Mouse (Mus musculus) liver, embryonic 11.5 days (tissue): ENCODE data around the gene Runx3. TPM values are rescaled to one million over a fixed set of nuclear protein-coding genes. Genes with fewer than 3 reads are reported as not detected.

ENCODE experiments used
- ATAC-seq: fragments of 200-750 bp; cut with Nextera tagmentation; replicated peaks from 2 replicates; pipeline ENCODE4 v1.8.0; 2017; ENCODE audit warnings: moderate number of reproducible peaks, mild to moderate bottlenecking, moderate TSS enrichment, moderate library complexity; ENCODE audit not compliant: low FRiP score
- DNase-seq: peaks from one replicate; pipeline ENCODE4 v3.0.0-alpha.2; 2017; ENCODE audit warnings: low spot score
- H3K27ac ChIP-seq: fragments of 300-500 bp; sonication (generic); 2 replicates; pipeline ENCODE4 v1.5.1; 2014; ENCODE audit warnings: mild to moderate bottlenecking, low read depth, low read length, control low read depth
- H3K27me3 ChIP-seq: fragments of 300-500 bp; sonication (generic); replicated peaks from 2 replicates; pipeline ENCODE4 v1.6.1; 2014; ENCODE audit warnings: low read length, mixed read lengths; ENCODE audit not compliant: control insufficient read depth, insufficient read depth
- H3K36me3 ChIP-seq: fragments of 300-500 bp; sonication (generic); 2 replicates; pipeline ENCODE4 v1.6.1; 2014; ENCODE audit warnings: mild to moderate bottlenecking, low read length, moderate library complexity, mixed read lengths; ENCODE audit not compliant: control insufficient read depth, insufficient read depth
- H3K4me1 ChIP-seq: fragments of 300-500 bp; sonication (generic); replicated peaks from 2 replicates; pipeline ENCODE4 v1.6.1; 2014; ENCODE audit warnings: low read length, mixed read lengths; ENCODE audit not compliant: control insufficient read depth, insufficient read depth
- H3K4me2 ChIP-seq: fragments of 300-500 bp; sonication (generic); 2 replicates; pipeline ENCODE4 v1.6.1; 2014; ENCODE audit warnings: mild to moderate bottlenecking, control low read depth, moderate library complexity
- H3K4me3 ChIP-seq: fragments of 300-500 bp; sonication (generic); 2 replicates; pipeline ENCODE4 v1.5.1; 2014; ENCODE audit warnings: low read depth, low read length, control low read depth
- H3K9ac ChIP-seq: fragments of 300-500 bp; sonication (generic); 2 replicates; pipeline ENCODE4 v1.6.1; 2014; ENCODE audit warnings: low read depth, low read length, control low read depth
- H3K9me3 ChIP-seq: fragments of 300-500 bp; sonication (generic); 2 replicates; pipeline ENCODE4 v1.6.1; 2016; ENCODE audit warnings: low read length, inconsistent platforms, mixed read lengths; ENCODE audit not compliant: control insufficient read depth
- WGBS: fragments of 180-500 bp; shearing (Covaris S2); extraction: QIAGEN DNeasy Blood & Tissue Kit; methylation state at CpG from one replicate; pipeline ENCODE4 v1.1.7; 2014; 5-methylcytosine and 5-hydroxymethylcytosine counted together
- polyA plus RNA-seq: library from polyadenylated mRNA; unstranded; fragments of >200 nt; fragmentation: Nextera tagmentation; extraction: Ambion mirVana; gene quantifications from 2 replicates; pipeline ENCODE4 v1.2.1, GENCODE M21; 2014

Runx3 gene
- polyA plus RNA-seq, 1 experiment from 2014 or later: 0.71 TPM

DNA sequence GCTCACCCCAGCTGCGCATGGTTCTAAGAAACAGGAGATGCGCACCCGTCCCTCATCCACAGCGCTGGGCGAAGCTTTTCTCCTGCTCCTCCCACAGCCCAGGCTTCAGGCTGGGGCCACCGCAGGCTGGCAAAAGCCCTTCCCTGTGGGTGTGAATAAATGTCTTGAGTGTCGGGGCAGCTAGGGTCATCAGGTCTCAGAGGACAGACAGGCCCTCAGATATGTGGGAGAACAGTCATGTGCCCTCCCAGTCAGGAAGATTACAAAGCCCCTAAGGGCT lies 39.9 kb upstream of the Runx3 start:
- H3K4me1 ChIP-seq: peaks cover 2% of the 10 kb centered on the region; the same call in 1 of the 2 replicates
- no peak overlapping the region for H3K4me3 ChIP-seq
- H3K27me3 ChIP-seq: no peaks in the 10 kb centered on the region
- H3K9ac ChIP-seq: no peak overlapping the region
- H3K36me3 ChIP-seq: no peaks in the 10 kb centered on the region
- no peaks in the 10 kb centered on the region for H3K9me3 ChIP-seq
- H3K27ac ChIP-seq: no peak overlapping the region
- DNase-seq (no peak), ATAC-seq (no peak)
- WGBS: 56% methylated on average over 7 of the region's 7 CpGs
- H3K4me2 ChIP-seq: no peak overlapping the region

GRCm38 (mm10) chr4:135083089-135083488 lies 37.4 kb upstream of the Runx3 start:
- Histone ChIP-seq H3K9ac (no peak overlapping the region), H3K4me3 (no peak overlapping the region), H3K4me2 (no peak overlapping the region), H3K27me3 (no peaks in the 10 kb centered on the region), H3K4me1 (0 out of 2 replicates have a peak, but pooled peaks cover 2% of the 10 kb centered on the region), H3K9me3 (no peaks in the 10 kb centered on the region), H3K36me3 (no peaks in the 10 kb centered on the region), H3K27ac (no peak overlapping the region)
- ATAC-seq: no peak
- no peak for DNase-seq
- WGBS: 66% methylated on average over 6 of the region's 6 CpGs

- WGBS: 60% methylated on average over 13 of the region's 13 CpGs
- no peaks in the 10 kb centered on the region for H3K27me3 ChIP-seq
Observed at GRCm38 (mm10) chr4:135085077-135085853, 35.2 kb upstream of the Runx3 start.

DNA sequence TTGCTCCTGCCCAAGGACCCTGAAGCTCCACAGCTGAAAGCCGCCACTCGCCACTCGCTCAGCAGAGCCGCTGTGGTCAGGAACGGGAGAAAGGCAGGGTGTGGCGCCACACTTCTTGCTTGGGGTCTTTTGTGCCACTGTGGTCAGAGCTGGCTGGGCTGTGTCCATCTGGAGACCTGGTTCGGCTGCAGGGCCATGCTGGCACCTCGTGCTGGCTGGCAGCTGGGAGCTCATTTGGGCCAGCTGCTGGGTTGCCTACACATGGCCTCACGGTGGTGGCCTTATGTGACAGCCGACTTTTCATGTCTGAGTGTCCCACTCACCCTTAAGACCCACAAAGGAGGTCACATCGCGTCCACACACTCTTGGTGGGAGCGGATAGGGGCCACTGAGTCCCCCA lies 29.8 kb upstream of the Runx3 start:
- 72% methylated on average over 13 of the region's 13 CpGs for WGBS

More at GRCm38 (mm10) chr4:135085077-135085853, 35.2 kb upstream of the Runx3 start:
- DNase-seq (no peak), ATAC-seq (no peak)
- no peak overlapping the region for H3K27ac ChIP-seq
- H3K4me2 ChIP-seq: no peak overlapping the region
- no peaks in the 10 kb centered on the region for H3K4me1 ChIP-seq
- no peak overlapping the region for H3K9ac ChIP-seq
- H3K4me3 ChIP-seq: no peak overlapping the region
- H3K9me3 ChIP-seq: no peaks in the 10 kb centered on the region
- H3K36me3 ChIP-seq: no peaks in the 10 kb centered on the region

GRCm38 (mm10) chr4:135092871-135093270 lies 27.6 kb upstream of the Runx3 start:
- whole genome bisulfite sequencing: 64% methylated on average over 3 of the region's 3 CpGs
- no peaks in the 10 kb centered on the region for H3K27me3 ChIP-seq
- no peak for DNase-seq

More for the DNA sequence above, 29.8 kb upstream of the Runx3 start:
- no peak overlapping the region for H3K9ac ChIP-seq
- no peaks in the 10 kb centered on the region for H3K36me3 ChIP-seq
- ATAC-seq (no peak), DNase-seq (no peak)
- H3K4me2 ChIP-seq: no peak overlapping the region
- no peaks in the 10 kb centered on the region for H3K9me3 ChIP-seq
- H3K27ac ChIP-seq: no peak overlapping the region
- no peak overlapping the region for H3K4me3 ChIP-seq
- no peaks in the 10 kb centered on the region for H3K27me3 ChIP-seq
- no peaks in the 10 kb centered on the region for H3K4me1 ChIP-seq

GRCm38 (mm10) chr4:135095693-135096092 lies 24.8 kb upstream of the Runx3 start:
- no peaks in the 10 kb centered on the region for H3K36me3 ChIP-seq
- no peaks in the 10 kb centered on the region; the same call in 1 of the 2 replicates for H3K27me3 ChIP-seq
- 72% methylated on average over 8 of the region's 8 CpGs for WGBS
- no peak overlapping the region for H3K4me3 ChIP-seq
- no peaks in the 10 kb centered on the region for H3K9me3 ChIP-seq
- DNase-seq: no peak
- ATAC-seq: no peak
- H3K27ac ChIP-seq: no peak overlapping the region
- no peak overlapping the region for H3K4me2 ChIP-seq
- no peak overlapping the region for H3K9ac ChIP-seq
- no peaks in the 10 kb centered on the region for H3K4me1 ChIP-seq

More at GRCm38 (mm10) chr4:135092871-135093270, 27.6 kb upstream of the Runx3 start:
- Histone ChIP-seq H3K9ac (no peak overlapping the region), H3K27ac (no peak overlapping the region), H3K4me3 (no peak overlapping the region), H3K9me3 (no peaks in the 10 kb centered on the region), H3K36me3 (no peaks in the 10 kb centered on the region), H3K4me1 (no peaks in the 10 kb centered on the region), H3K4me2 (no peak overlapping the region)
- no peak for ATAC-seq

GRCm38 (mm10) chr4:135097910-135098891 lies 22.3 kb upstream of the Runx3 start:
- Histone ChIP-seq H3K4me2 (no peak overlapping the region), H3K4me3 (no peak overlapping the region), H3K9me3 (no peaks in the 10 kb centered on the region), H3K36me3 (no peaks in the 10 kb centered on the region), H3K27me3 (peaks cover 6% of the 10 kb centered on the region; the same call in 1 of the 2 replicates), H3K9ac (no peak overlapping the region), H3K27ac (no peak overlapping the region), H3K4me1 (no peaks in the 10 kb centered on the region)
- 70% methylated on average over 17 of the region's 17 CpGs for WGBS
- DNase-seq: no peak
- no peak for ATAC-seq

GRCm38 (mm10) chr4:135102019-135102740 lies 18.3 kb upstream of the Runx3 start:
- H3K36me3 ChIP-seq: no peaks in the 10 kb centered on the region
- H3K27me3 ChIP-seq: peaks cover 8% of the 10 kb centered on the region
- H3K9me3 ChIP-seq: no peaks in the 10 kb centered on the region
- ATAC-seq (no peak), DNase-seq (no peak)
- H3K4me1 ChIP-seq: no peaks in the 10 kb centered on the region
- 59% methylated on average over 13 of the region's 13 CpGs for WGBS
- no peak overlapping the region for H3K27ac ChIP-seq
- H3K4me3 ChIP-seq: no peak overlapping the region
- H3K9ac ChIP-seq: no peak overlapping the region
- no peak overlapping the region for H3K4me2 ChIP-seq
